Mouse (Mus musculus) gastrocnemius, postnatal 36 days (tissue): ENCODE data around the gene C330007P06Rik. TPM values are rescaled to one million over a fixed set of nuclear protein-coding genes. Genes with fewer than 3 reads are reported as not detected.
"Not testable (repeated sequence)": the region's sequence is repeated elsewhere in the genome, so short reads cannot be mapped to it uniquely, and the experiment has no call there.

Source experiments
- DNase-seq, 2 experiments: peaks; one replicate each; pipeline ENCODE4 v3.0.0; 2022
- intact Hi-C: fragments of 180-260 bp; cut with DNase I; formaldehyde crosslinking; loops from one replicate; pipeline ENCODE4 v1.15.1; 2025
- total RNA-seq, 2 experiments: library from RNA; stranded (reverse); gene quantifications; 2 replicates each; pipeline ENCODE4 v1.2.3; 2021

The C330007P06Rik gene
- total RNA-seq, 2 experiments from 2014 or later: 10.6 to 10.7 TPM

- intact Hi-C loops: no loop called here
- DNase-seq: no peak
Measured at GRCm38 (mm10) chrX:36805466-36806235, 68.3 kb downstream of the C330007P06Rik start.

- peak in 1 of 2 experiments; percentile 42 for DNase-seq
- intact Hi-C loops: no loop called here
Measured at GRCm38 (mm10) chrX:36804196-36804595, 69.7 kb downstream of the C330007P06Rik start.

- intact Hi-C loops: no loop called here
- no peak for DNase-seq
Measured at GRCm38 (mm10) chrX:36803189-36803588, 70.7 kb downstream of the C330007P06Rik start.

- no peak for DNase-seq
- intact Hi-C loops: no loop called here
Measured at GRCm38 (mm10) chrX:36799131-36799879, 74.6 kb downstream of the C330007P06Rik start.

GRCm38 (mm10) chrX:36796734-36797133 lies 77.2 kb downstream of the C330007P06Rik start:
- DNase-seq, intact Hi-C loops: not testable (repeated sequence)

GRCm38 (mm10) chrX:36796163-36796581 lies 77.7 kb downstream of the C330007P06Rik start:
- peak; percentile 71 to 78 for DNase-seq
- intact Hi-C loops: no loop called here

GRCm38 (mm10) chrX:36795424-36796162 lies 78.3 kb downstream of the C330007P06Rik start, which contains the start of gene Slc25a5:
Gene Slc25a5, plus strand, starts transcription at chrX:36795651.
- intact Hi-C loops: no loop called here
- DNase-seq: peak; percentile 70 to 78

- intact Hi-C loops: no loop called here
- no peak for DNase-seq
Measured at GRCm38 (mm10) chrX:36794571-36794970, 79.3 kb downstream of the C330007P06Rik start.

- no peak for DNase-seq
- intact Hi-C loops: no loop called here
Measured at GRCm38 (mm10) chrX:36789360-36789759, 84.6 kb downstream of the C330007P06Rik start.

GRCm38 (mm10) chrX:36777694-36778093 lies 96.2 kb downstream of the C330007P06Rik start:
- intact Hi-C loops: no loop called here
- no peak for DNase-seq

- no peak for DNase-seq
- intact Hi-C loops: no loop called here
Measured at GRCm38 (mm10) chrX:36775520-36775919, 98.4 kb downstream of the C330007P06Rik start.

Other genes with a start within 250 kb of the C330007P06Rik start
- 1 to 10 TPM; 1.7 to 1.8 TPM for gene Akap17b, start 228.7 kb downstream of the C330007P06Rik start, total RNA-seq
- under 1 TPM in 1 of 2 experiments, not detected in 1; 0.22 TPM for gene Slc25a43, start 130.5 kb downstream of the C330007P06Rik start, total RNA-seq
- 10 to 100 TPM; 69.8 to 72.5 TPM for gene Slc25a5, start 78.5 kb downstream of the C330007P06Rik start, total RNA-seq
- gene Ube2a, start 211 bp downstream of the C330007P06Rik start, total RNA-seq: 10 to 100 TPM; 37.8 to 38.8 TPM
- 1 to 10 TPM; 2.3 to 2.6 TPM for gene Nkrf, start 28.8 kb upstream of the C330007P06Rik start, total RNA-seq
- gene Sept6, start 117.7 kb upstream of the C330007P06Rik start, total RNA-seq: 1 to 10 TPM; 1.7 to 1.9 TPM
- not detected for gene Sowahd, start 174.7 kb upstream of the C330007P06Rik start, total RNA-seq
- 100 to 1,000 TPM; 221 to 256 TPM for gene Rpl39, start 211.3 kb upstream of the C330007P06Rik start, total RNA-seq
- gene Upf3b, start 236.2 kb upstream of the C330007P06Rik start, total RNA-seq: 1 to 10 TPM; 8.4 to 9.7 TPM